Mouse (Mus musculus) ovary, adult 18-20 months (tissue): ENCODE results near the gene Zfp710.

ENCODE experiments used
- DNase-seq: peaks from one replicate; pipeline ENCODE4 v3.0.0; 2022; ENCODE audit warnings: low spot score, mixed read lengths

Zfp710 gene

DNA sequence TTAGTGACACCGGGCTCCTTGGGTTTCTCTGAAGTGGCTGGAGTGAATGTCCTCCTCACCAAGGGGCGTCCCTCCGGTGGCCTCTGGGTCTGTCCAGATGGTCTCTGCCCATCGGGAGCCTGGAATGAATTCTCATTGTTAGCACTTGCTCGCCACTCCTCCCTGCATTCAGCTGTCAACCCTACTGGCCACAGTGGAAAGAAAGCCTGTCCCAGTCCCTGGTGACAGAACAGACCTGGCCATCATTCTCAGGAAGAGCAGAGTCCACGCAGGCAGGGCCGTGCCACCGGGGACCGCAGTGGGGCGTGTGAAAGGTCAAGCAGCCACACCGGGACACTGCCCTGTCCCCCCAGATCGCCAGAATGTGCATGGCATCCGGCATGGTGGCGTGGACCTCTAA, 33.2 kb downstream of the Zfp710 start:
- DNase-seq: no peak

DNA sequence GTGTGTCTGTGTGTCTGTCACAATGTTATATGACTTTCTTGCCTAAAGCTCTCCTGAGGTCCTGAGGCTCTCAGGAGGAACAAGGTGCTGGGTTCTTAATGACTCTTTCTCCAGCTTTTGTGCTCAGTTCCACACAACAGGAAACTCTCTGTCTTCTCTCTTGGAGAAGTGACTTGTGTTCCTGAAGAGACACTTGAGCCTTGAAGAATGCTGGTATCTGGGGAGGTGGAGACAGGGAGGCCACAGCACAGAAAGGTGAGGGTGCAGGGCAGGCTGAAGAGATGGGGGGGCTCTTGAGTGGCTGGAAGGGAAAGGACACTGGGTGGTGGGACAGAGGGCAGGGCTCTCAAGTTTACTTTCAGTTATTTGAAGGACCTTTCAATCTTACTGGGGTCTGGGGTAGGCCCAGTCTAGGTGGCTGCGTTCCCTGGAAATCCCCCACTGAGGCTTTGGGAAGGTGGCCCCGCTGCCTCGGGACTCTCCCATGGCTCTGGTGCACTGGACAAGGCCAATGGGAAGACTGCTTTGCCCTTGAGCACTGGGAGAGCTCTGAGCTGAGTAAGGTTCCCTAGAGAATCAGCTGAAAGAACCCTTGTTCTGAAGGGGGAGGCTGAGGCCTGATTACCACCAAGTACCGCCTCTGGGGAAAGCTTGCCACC, 33.9 kb downstream of the Zfp710 start:
- DNase-seq: no peak

DNA sequence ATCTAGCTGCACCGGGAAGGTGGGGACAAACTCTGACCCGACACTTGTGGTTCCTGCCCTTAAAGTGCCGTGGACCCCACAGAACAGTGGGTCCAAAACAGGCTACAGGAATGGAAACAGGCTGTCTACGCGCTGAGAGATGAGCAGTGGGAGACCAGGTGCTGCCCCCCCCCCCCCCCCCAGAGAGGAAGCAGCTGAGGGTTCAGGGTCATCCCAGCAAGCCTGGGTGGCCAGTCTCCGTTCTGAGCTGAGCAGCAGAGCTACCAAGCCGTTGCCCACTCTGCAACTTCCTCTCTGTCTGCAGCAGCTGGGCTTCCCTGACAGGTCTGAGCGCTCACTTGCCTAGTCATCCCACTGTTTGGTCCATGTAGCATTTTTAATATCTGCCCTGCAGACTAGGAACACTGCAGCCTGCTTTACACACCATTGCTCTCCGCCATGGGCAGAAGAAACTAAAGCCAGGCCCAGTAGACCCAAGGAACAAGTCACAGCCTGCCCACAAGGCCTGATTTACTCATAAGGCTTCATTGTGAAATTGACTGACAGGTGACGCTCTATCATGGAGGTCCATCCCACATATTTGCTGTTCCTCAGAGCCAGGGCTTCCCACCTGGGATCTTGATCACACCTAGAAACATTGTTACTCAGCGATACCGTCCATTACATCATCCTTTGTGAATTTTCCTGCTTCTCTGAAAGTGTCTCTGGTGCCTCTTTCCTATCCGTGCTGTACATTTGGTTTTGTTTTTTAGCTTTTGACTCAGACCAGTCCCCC, 34.6 kb downstream of the Zfp710 start:
- DNase-seq: no peak

DNA sequence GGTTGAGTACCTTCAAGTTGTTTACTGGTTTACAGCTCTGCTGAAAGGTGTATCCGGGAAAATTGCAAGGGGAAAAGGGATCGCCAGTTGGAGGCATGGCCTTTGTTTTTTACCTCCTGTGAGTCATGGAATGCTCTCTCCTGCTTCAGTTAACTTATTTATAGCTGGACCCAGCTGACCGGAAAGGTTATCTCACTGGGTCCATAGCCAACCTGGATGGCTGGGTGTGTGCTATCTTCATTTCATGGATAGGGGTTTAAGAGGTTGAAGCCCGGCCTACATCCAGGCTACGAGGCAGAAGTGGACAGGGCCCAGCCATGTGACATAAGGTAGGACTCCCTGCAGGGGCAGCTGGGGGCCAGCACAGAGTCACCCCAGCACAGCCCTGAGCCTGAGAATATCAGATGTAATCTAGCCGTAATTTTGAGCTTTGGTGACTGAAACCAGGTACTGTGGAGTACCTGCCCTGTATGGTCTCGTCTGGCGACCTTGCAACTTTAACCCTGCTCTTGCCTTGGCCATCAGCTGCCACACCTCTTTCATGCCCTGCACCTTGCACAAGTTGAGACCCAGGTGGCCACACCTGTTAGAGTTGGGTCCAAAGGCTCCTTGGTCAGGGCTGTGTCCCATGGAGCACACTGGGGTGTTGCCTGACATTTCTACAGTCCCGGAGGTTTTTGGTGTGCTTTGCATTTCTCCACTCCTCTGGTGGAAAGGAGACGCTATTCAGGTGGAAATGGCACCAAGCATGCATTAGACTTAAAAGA, 35.6 kb downstream of the Zfp710 start:
- no peak for DNase-seq

DNA sequence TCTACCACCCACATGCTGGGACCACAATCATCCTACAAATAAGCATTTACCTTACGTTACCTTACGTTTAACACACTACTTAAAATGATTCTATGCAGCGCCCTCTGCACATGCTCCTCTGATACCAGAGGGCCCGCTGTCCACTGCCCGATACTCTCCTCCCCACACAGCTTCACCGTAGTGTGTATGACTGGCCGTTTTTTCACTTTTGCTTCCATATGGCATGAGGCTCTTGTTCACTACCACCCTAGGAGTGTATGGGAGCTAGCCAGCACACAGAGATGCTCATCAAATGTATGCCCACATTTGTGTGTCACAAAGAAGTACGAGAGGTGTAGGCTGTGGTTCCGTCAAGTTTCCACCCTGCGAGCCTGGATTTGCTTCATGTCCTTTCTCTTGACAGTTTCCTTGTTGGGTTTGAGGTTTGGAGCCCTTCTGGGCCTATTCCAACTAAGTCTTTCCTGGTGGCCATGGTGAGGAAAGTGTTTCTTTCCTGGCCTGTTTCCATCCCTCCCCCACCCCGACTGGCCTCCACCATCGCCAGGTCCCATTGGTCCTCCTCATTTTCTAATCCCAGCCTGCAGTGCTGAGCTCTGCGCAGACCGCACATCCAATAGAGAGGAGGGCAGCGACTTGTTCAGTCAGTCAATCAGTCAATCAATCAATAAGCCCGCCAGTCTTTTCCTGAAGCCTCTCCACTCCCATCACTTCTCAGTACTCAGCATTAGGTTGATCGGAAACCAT, 37.6 kb downstream of the Zfp710 start:
- no peak for DNase-seq

DNA sequence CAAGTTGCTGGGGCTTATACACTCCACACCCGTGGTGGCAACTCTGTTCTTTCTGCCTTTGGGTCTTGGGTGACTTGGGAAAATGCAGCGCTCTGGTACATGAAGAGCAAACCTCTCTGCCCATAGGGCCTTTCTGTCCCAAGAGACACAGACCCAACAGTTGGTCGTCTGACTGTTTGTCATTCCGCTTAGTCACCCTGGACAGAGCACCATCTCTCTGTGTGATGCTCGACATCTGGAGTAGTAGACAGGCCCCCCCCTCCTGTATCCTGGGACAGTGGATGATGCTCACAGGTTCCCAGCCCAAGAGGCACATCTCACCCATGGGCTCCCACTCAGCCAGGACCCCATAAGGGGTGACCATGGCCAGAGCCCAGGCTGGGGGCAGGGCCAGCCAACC, 38.6 kb downstream of the Zfp710 start:
- no peak for DNase-seq

DNA sequence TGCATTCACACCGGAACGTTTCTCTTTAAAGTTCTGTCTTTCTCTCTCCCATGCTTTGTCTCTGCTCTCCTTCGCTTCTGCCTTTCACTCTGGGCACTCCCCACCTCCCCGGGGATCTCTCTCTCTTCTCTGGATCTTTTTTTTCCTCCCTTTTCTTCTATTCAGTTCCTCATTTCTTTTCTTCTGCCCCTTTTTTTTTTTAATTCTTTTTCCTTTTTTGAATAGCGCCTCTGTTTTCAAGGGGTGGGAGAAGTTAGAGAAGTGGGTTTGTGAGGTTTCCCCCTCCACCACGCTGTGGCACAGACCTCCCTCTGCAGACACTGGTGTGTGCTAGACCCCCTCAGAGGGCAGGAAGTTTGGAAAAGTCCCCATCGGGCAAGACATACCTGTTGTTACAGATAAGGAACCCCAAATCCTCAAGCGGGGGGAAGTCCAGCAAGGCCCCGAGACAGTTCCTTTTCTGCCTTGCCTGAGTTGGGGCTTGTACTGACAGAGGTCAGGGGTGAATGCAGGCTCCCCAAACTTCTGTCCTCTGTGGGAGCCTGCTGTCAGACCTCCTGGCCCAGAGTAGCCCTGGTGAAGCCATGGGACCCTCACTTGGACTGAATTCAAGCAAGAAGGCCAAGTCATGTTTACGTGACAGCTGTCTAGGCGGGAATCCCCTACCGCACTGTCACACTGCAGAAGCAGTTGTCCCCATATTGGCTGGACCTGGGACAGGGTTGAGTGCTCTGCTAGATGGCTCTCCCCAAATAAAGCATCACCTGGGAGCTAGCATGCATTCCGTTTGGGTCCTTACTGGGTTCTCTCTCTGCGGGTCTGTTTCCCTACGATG, 39.5 kb downstream of the Zfp710 start:
- DNase-seq: no peak

DNA sequence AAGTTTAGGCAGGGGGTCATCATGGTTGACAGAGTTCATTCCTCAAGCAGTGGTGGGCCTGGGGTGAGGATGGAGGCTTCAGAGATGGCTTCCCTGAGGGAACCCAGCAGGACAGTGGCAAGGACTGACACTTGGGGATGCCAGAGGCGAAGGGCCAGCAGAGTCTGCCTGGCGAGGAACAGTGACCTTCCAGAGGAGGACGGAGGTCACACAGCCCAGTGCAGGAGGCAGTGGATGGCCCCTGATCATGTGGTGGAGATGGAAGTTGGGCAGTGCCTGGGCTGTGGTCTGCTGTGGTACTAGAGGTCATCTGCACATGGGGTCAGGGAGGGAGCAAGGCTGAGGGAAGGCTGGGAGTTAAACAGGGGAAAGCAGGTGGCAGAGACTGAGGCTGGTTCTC, 40.6 kb downstream of the Zfp710 start:
- no peak for DNase-seq

DNA sequence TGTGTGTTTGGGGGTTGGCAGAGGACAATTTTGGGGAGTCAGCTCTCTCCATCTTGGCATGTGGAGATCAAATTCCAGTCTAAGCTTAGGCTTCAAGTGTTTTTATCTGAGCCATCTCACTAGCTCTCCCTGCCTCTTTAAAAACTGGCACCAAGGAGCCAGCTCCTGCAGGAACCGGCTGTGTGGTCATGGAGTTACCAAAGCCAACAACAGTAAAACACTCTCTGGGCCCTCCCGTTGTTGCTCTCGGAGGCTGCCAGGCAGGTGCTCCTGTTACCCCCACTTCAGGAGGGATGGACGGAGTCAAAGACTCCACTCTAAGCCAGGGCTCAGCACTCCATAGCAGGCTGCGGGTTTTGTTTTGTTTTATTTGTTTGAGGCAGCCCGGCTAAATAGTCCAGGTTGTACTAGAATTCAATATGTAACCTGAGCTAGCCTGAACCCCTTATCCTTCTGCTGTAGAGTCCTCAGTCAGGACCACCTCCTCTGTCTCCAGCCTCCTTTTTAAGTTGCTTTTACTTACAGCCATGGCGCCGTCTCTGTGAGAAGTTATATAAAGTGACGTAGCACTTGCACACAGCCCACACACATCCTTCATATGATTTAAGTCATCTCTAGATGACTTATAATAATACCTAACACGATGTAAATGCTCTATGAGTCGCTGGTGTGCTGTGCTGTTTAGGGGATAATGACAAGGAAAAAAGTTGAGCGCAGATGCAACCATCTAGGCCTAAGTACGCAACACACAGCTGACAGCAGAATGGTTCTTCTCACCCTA, 42.3 kb downstream of the Zfp710 start:
- DNase-seq: no peak

DNA sequence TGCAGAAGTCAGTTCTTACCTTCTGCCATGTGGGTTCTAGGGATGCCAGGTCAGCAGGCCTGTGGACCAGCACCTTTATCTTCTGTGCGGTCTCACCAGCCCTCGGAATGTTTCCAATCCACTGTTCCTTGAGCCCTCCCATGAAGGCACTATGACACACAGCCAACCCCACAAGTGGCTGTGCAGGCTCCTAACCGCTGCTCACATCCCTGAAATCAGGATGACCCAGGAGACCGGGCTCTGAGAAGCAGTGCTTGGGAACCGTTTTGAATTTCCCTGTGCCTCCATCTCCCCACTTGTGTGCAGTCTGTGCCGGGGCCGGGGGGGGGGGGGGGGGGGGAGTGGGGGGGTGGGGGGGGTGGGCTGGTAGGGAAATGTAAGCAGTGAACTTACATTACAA, 43.7 kb downstream of the Zfp710 start:
- no peak for DNase-seq

DNA sequence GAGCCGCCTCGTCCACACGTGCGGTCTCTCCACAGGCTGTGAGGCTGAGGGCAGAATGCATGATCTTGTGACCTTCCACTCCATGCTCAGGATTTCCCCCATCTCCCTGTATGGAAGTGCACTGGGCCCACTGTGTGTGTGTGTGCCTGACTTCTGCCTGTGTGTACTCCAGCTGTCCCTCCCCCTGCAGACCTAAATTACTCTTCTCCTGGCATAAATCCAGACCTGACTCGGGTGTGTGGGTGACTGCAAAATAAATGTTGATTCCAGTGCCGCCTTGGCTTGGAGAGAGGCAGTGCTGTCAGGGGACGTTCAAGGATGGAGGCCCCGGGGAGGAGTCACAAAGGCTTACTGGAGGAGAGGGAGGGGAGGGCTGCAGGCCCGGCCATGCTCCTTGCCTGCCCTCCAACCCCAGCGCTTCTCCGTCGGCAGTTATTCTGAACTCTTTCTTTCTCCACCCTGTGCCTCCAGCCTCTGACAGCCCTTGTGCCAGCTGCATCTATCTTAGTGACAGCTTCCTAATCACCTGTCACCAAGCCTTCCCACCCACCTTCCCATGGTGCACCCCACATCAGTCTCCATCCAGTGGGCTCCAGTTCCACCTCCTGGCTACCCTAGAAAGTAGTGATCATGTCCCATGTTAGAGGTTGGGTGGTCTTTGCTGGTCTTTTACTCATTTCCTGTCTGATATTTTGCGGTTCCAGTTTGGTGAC, 45.2 kb downstream of the Zfp710 start:
- peak; percentile 64 for DNase-seq

DNA sequence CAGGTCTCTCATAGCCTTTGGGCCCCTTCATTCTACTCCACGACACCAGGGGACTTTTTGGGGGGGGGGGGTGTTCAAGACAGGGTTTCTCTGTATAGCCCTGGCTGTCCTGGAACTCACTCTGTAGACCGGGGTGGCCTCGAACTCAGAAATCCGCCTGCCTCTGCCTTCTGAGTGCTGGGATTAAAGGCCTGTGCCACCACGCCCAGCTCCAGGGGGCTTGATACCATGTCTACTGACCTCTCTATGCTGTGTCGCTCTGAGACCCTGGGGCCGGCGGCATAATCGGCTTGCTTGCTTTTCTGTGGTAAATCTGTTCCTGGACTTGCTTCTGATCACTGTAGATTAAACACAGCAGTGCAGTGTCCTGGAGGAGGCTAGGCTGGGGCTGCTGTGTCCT, 46.6 kb downstream of the Zfp710 start:
- no peak for DNase-seq

DNA sequence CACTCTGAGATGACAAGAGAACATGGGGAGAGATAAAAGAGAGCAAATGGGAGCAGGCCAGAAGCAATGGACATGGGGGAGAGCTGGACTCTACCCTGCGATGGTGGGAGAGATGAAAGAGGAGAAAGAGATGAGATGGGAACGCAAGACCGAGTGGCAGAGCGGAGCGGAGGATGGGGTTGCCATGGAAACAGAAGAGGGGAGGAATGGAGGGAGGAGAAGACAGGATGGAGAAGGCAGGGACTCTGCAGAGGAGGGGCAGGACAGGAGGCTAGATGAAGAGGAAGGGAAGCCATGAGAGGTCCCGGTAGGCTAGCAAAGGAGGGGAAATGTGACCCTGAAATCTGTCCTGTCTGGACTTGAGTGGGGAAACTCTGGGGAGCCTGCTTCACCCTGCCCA, 47.7 kb downstream of the Zfp710 start:
- DNase-seq: no peak

DNA sequence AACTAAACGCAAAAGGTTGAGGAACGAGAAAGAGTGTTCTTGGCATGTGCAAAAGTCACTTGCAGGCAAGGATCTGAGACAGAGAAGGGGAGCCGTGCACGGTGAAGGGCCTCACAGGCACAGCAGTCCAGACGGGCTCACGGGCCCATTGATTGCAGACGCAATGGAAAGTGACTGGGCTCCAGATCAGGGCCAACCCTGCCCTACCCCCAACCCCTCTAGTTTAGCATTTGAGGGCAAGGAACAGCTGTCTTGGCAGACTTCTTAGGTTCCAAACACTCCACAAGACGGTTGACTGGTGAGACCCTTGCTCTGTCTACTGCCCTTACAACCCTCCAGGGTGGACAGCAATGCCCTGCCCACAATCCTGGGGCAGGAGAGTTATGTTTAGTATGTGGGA, 48.9 kb downstream of the Zfp710 start:
- no peak for DNase-seq

DNA sequence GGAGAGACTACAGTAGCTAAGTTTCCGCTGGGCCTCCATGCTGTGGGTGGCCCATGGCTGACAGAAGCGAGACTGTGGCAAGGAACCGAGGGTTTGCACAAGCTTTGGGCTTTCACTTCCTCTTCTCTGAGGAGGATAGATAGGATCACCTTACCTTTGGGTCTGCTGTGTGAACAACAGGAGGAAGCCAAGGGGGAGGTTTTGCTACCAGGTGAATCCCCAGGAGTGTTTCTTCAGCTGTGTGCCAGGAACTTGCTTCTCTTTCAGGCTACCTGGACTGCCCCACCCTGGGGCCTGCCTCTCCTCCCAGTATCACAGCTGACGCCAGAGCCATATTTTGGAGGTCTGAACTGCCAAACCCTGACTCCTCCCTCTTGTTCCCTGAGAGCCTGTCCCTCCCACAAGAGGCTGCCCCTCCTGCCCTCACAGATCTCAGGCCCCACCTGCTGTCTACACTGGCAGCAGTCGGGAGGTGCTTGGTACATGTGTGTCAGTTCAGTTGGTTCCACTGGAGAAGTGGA, 50.4 kb downstream of the Zfp710 start:
- DNase-seq: no peak

DNA sequence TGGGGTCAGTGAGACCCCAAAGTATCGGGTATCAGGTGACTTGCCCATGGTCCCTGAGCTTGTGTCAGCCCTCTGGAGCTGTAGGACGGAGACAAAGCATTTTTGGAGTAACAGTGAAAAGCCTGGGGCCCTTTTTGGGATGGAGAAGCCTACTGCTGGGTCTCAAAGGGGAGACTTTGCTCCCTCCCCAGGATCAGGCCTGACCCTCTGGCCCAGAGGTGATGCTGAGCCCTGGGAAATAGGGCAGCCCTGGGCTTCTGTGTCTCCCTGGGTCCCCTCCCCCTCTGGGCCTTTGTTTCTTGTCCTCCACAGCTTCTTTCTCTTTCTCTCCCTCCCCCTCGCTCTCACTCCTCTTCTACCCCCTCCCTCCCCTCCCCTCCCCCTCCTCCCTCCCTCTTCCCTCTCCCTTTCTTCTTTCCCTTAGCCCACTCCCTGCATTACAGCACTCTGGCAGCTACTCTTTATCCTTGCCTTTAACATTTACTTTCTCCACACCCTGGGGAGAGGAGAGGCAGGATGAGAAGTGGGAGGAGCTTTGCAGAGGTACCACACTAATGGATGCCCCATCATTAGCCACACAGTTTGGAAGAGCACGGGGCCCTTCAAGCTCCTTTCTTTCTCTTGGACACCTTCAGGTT, 51.5 kb downstream of the Zfp710 start:
- no peak for DNase-seq

DNA sequence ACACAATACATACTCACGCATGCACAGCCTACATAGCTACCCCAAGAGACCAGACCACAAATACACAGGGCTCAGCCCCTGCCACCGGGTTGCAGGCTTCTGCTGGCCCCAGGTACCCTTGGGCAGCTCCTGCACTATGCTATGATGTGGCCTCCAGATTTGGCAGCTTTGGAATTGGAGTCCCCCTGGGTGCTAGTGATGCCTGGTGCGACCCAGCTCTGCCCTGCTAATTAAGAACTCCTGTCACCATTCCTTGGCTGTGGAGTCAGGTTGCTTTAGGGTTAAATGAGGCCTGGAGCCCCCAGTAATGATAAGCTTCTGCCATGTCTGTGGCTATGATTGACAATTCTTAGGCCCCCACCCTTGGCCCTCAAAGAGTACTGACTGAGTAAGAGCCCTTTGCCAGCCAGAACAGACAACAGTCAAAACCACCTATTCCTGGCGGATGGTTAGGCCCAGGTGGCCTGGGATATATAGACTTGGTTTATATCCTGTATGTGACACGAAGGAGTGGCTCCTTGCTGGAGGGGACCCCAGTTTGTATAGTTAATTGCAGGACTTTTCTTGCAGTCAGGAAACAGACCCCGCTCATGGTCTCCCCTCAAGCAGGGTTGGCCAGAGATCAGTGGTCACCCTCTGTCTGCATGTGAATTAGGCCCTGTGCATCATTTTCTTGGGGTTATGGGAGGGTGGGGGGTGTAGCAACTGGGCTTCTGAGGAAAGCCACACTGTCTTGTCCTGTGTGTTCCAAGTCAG, 52.5 kb downstream of the Zfp710 start:
- DNase-seq: no peak

DNA sequence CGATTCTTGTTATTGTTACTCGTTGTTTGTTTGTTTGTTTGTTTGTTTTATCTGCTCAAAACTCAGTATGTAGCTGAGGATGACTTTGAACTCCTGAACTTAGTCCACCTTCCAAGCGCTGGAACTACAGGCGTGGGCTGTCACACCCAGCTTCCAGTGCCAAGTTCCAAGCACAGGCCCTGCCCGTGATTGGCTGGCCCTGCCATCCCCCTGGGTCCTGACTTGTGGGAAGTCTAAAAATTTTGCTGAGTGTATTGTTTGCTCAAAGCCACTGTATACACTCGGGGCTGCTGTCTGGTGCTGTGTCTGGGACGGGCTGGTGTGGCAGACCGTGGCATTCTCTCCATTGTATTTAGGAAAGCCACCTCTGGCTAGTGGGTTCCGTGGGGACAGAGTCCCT, 53.2 kb downstream of the Zfp710 start:
- DNase-seq: no peak
